In the genomic region with DNA sequence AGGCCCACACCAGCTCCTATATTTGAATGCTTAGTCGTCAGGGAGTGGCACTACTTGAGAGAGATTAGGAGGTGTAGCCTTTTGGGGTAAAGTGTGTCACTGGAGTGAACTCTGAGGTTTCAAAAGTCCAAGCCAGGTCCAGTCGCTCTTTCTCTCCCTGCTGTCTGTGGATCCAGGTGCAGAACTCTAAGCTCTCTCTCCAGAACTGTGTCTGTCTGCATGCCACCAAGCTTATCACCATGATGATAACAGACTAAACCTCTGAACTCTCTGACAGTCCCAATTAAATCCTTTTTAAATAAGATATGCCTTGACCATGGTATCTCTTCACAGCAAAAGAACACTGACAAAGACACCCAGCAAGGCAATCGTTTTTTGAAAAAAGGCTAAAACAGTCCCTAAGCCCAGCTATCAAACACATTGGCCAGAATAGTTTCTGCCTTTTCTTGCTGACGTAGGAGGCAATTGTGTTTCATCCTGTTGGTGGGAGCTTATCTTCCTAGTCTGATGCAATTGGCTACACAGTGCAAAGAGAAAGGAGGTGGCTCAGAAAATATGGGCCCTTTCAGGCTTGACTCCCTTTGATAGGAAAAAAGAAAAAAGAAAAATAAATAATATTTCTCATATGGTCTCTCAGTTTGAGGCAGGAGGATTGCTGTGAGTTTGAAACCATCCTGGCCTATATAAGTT, we compare ENCODE assay signal across 21 mouse cellular contexts.
DNase-seq lines count a peak whose midpoint lies in the region; ATAC-seq and TF ChIP-seq lines count a peak whose summit lies in the region.
"Had no signal": no experiment of that assay in that cellular context is flagged by ENCODE, and none has a peak within 500 bp of the region (broad histone marks: within the 10 kb centered on the region; RNA-seq: fewer than 3 reads in every experiment).

No protein-coding gene starts in this region.

- peak; percentile 22 for DNase-seq in kidney, adult 9 months
- no peak for DNase-seq in kidney, postnatal 14 days
- no peak for DNase-seq in liver, postnatal 0 days
- DNase-seq in ovary, postnatal 14 days (ENCODE audit: low spot score) = no peak
- DNase-seq: adrenal gland, adult 8-10 months; cerebellum, adult 8-10 months; cerebellum, postnatal 36 days; gastrocnemius, postnatal 10 days; lung, postnatal 36 days; thymus, postnatal 14 days had no signal

- H3K4me3 ChIP-seq in liver, postnatal 0 days (ENCODE audit: low read depth, low read length) = no peak overlapping the region
- no peak overlapping the region for H3K4me3 ChIP-seq in liver, embryonic 12.5 days
- H3K4me3 ChIP-seq in intestine, embryonic 16.5 days (ENCODE audit: low read length) = no peak overlapping the region
- H3K4me3 ChIP-seq: forebrain, embryonic 13.5 days; limb, embryonic 12.5 days; megakaryocyte, embryonic 14.5 days; midbrain, embryonic 13.5 days; neural tube, embryonic 13.5 days; stomach, embryonic 15.5 days had no signal

- no peaks in the 10 kb centered on the region for H3K9me3 ChIP-seq in liver, postnatal 0 days (ENCODE audit: low read length)
- no peaks in the 10 kb centered on the region for H3K9me3 ChIP-seq in liver, embryonic 12.5 days (replicated peaks)
- H3K9me3 ChIP-seq in intestine, embryonic 16.5 days (ENCODE audit: control insufficient read depth, low read length) = no peaks in the 10 kb centered on the region
- H3K9me3 ChIP-seq: forebrain, embryonic 13.5 days; limb, embryonic 12.5 days; megakaryocyte, embryonic 14.5 days; midbrain, embryonic 13.5 days; neural tube, embryonic 13.5 days; stomach, embryonic 15.5 days had no signal

- 0 out of 2 replicates have a peak overlapping the region, but pooled peaks have one; percentile 35 for H3K27ac ChIP-seq in liver, postnatal 0 days (ENCODE audit: low read depth)
- no peak overlapping the region for H3K27ac ChIP-seq in liver, embryonic 12.5 days
- H3K27ac ChIP-seq in intestine, embryonic 16.5 days (ENCODE audit: low read length) = peak overlapping the region; percentile 78
- H3K27ac ChIP-seq: forebrain, embryonic 13.5 days; hindbrain, embryonic 14.5 days; limb, embryonic 12.5 days; midbrain, embryonic 13.5 days; neural tube, embryonic 13.5 days had no signal

- no peak overlapping the region for H3K4me2 ChIP-seq in liver, postnatal 0 days (ENCODE audit: low read depth, low read length)
- H3K4me2 ChIP-seq in liver, embryonic 12.5 days = no peak overlapping the region
- no peak overlapping the region for H3K4me2 ChIP-seq in intestine, embryonic 16.5 days (ENCODE audit: low read depth, low read length)
- H3K4me2 ChIP-seq: forebrain, embryonic 13.5 days; hindbrain, embryonic 14.5 days; limb, embryonic 12.5 days; midbrain, embryonic 13.5 days; neural tube, embryonic 13.5 days; stomach, embryonic 15.5 days had no signal

- H3K36me3 ChIP-seq in liver, postnatal 0 days (replicated peaks; ENCODE audit: insufficient read depth, low read length) = no peaks in the 10 kb centered on the region
- H3K36me3 ChIP-seq in liver, embryonic 12.5 days = no peaks in the 10 kb centered on the region
- H3K36me3 ChIP-seq in intestine, embryonic 16.5 days (ENCODE audit: control insufficient read depth, insufficient read depth, low read length) = no peaks in the 10 kb centered on the region
- H3K36me3 ChIP-seq: limb, embryonic 12.5 days; midbrain, embryonic 13.5 days; neural tube, embryonic 13.5 days; stomach, embryonic 15.5 days had no signal

- no peak for TF ChIP-seq EP300 in liver, postnatal 0 days (IDR thresholded peaks at IDR 0.05; ENCODE audit: low read depth)

- no peaks in the 10 kb centered on the region for H3K27me3 ChIP-seq in liver, postnatal 0 days (ENCODE audit: insufficient read depth, low read length)
- H3K27me3 ChIP-seq in liver, embryonic 12.5 days (replicated peaks) = no peaks in the 10 kb centered on the region
- H3K27me3 ChIP-seq in intestine, embryonic 16.5 days (replicated peaks; ENCODE audit: control insufficient read depth, insufficient read depth, low read length) = no peaks in the 10 kb centered on the region
- H3K27me3 ChIP-seq: forebrain, embryonic 13.5 days; limb, embryonic 12.5 days; megakaryocyte, embryonic 14.5 days; midbrain, embryonic 13.5 days; neural tube, embryonic 13.5 days; stomach, embryonic 15.5 days had no signal

- peak; percentile 69; the same call in 1 of the 2 replicates for ATAC-seq in liver, postnatal 0 days
- no peak for ATAC-seq in liver, embryonic 12.5 days
- peak; percentile 84 for ATAC-seq in intestine, embryonic 16.5 days
- ATAC-seq in megakaryocyte, adult 5-6 weeks (ENCODE audit: poor library complexity, severe bottlenecking) = no peak
- ATAC-seq: CD4-positive, CD25-positive, alpha-beta regulatory T cell, adult 4 months; forebrain, embryonic 13.5 days; midbrain, embryonic 13.5 days had no signal

- WGBS in liver, postnatal 0 days (ENCODE audit: insufficient replicate concordance) = 44% methylated on average over 4 of the region's 4 CpGs
- WGBS in liver, embryonic 12.5 days (ENCODE audit: insufficient replicate concordance) = 37% methylated on average over 4 of the region's 4 CpGs
- 55% methylated on average over 4 of the region's 4 CpGs for WGBS in intestine, embryonic 16.5 days

- no peak overlapping the region for H3K9ac ChIP-seq in liver, postnatal 0 days (replicated peaks)
- H3K9ac ChIP-seq in liver, embryonic 12.5 days = no peak overlapping the region
- no peak overlapping the region for H3K9ac ChIP-seq in intestine, embryonic 16.5 days (ENCODE audit: low read depth, low read length)
- H3K9ac ChIP-seq: forebrain, embryonic 13.5 days; hindbrain, embryonic 14.5 days; limb, embryonic 12.5 days; midbrain, embryonic 13.5 days; neural tube, embryonic 13.5 days; stomach, embryonic 15.5 days had no signal

- no peaks in the 10 kb centered on the region for H3K4me1 ChIP-seq in liver, postnatal 0 days (ENCODE audit: insufficient read depth)
- peaks cover 13% of the 10 kb centered on the region for H3K4me1 ChIP-seq in liver, embryonic 12.5 days
- peaks cover 5% of the 10 kb centered on the region for H3K4me1 ChIP-seq in intestine, embryonic 16.5 days (ENCODE audit: control insufficient read depth, insufficient read depth, low read length)
- H3K4me1 ChIP-seq: forebrain, embryonic 13.5 days; limb, embryonic 12.5 days; neural tube, embryonic 13.5 days; stomach, embryonic 15.5 days had no signal

- no peak for TF ChIP-seq CTCF in liver, postnatal 0 days (IDR thresholded peaks at IDR 0.05; ENCODE audit: low read depth)

Comparison
In these comparisons a context has a peak if more than half of its experiments do, and no peak if none do; other contexts are left out.
1. ATAC-seq: peak in liver, postnatal 0 days (single experiment) and intestine, embryonic 16.5 days (single experiment); none in liver, embryonic 12.5 days (single experiment) and megakaryocyte, adult 5-6 weeks (single experiment).